Mouse (Mus musculus): ENCODE results near the gene Megf9.

- TF ChIP-seq POLR2A (IDR thresholded peaks at IDR 0.05; ENCODE audit: insufficient read length, low read depth) (no peak), USF1 (IDR thresholded peaks at IDR 0.05; ENCODE audit: low read depth) (no peak), MAX (IDR thresholded peaks at IDR 0.05; ENCODE audit: low read depth) (no peak), MYOG (IDR thresholded peaks at IDR 0.05; ENCODE audit: control insufficient read depth in 1 of 3, insufficient read depth in 1 of 3, insufficient read length in 2 of 3, low read depth in 2 of 3) (no peak), MYOD1 (IDR thresholded peaks at IDR 0.05; ENCODE audit: control insufficient read depth in 1 of 3, insufficient read length in 2 of 3, low read depth in 2 of 3) (no peak), CEBPB (IDR thresholded peaks at IDR 0.05; ENCODE audit: insufficient read depth, poor library complexity, severe bottlenecking) (no peak), TCF12 (IDR thresholded peaks at IDR 0.05; ENCODE audit: insufficient read depth, poor library complexity, severe bottlenecking) (no peak), POLR2AphosphoS2 (IDR thresholded peaks at IDR 0.05; ENCODE audit: insufficient read length, low read depth) (no peak), E2F4 (IDR thresholded peaks at IDR 0.05; ENCODE audit: insufficient read depth) (no peak), REST (IDR thresholded peaks at IDR 0.05; ENCODE audit: insufficient read depth, insufficient read length) (no peak)
These were observed 143.7 kb downstream of the Megf9 start for GRCm38 (mm10) chr4:70391073-70391472.

Measured in myocyte (in vitro differentiated cells).